9 mouse cellular contexts compared by ENCODE assay signal in genomic region chr2:138277842-138278691, GRCm38 (mm10). TPM values are rescaled to one million over a fixed set of nuclear protein-coding genes. Genes with fewer than 3 reads are reported as not detected.
DNase-seq lines count a peak whose midpoint lies in the region; ATAC-seq and TF ChIP-seq lines count a peak whose summit lies in the region.
"Had no signal": no experiment of that assay in that cellular context is flagged by ENCODE, and none has a peak within 500 bp of the region (broad histone marks: within the 10 kb centered on the region; RNA-seq: fewer than 3 reads in every experiment).

No protein-coding gene starts in this region.

- in situ Hi-C loops in ES-E14 (cut with MboI; ENCODE audit: low sequenced_read_pairs in 2 of 2, unreplicated experiment in 2 of 2) = no loop called here

- WGBS in forebrain, embryonic 15.5 days = 5% methylated on average over 17 of the region's 17 CpGs
- 35% methylated on average over 17 of the region's 17 CpGs for WGBS in liver, embryonic 15.5 days (ENCODE audit: insufficient replicate concordance)
- WGBS in neural tube, embryonic 14.5 days = 14% methylated on average over 17 of the region's 17 CpGs

- H3K9me3 ChIP-seq in ES-E14 (ENCODE audit: control insufficient read depth, insufficient read depth, low read depth, low read length) = no peaks in the 10 kb centered on the region
- H3K9me3 ChIP-seq in forebrain, embryonic 15.5 days = no peaks in the 10 kb centered on the region
- H3K9me3 ChIP-seq in liver, embryonic 15.5 days (replicated peaks) = no peaks in the 10 kb centered on the region
- no peaks in the 10 kb centered on the region for H3K9me3 ChIP-seq in neural tube, embryonic 14.5 days (ENCODE audit: control insufficient read depth, low read length)

- peak overlapping the region; percentile 4; the same call in 1 of the 2 replicates for H3K9ac ChIP-seq in ES-E14 (ENCODE audit: insufficient read depth, low read depth, low read length, poor library complexity, severe bottlenecking)
- peak overlapping the region; percentile 49 for H3K9ac ChIP-seq in forebrain, embryonic 15.5 days (replicated peaks)
- H3K9ac ChIP-seq in liver, embryonic 15.5 days = no peak overlapping the region
- peak overlapping the region; percentile 51 for H3K9ac ChIP-seq in neural tube, embryonic 14.5 days (replicated peaks; ENCODE audit: low read depth, low read length)

- no peak overlapping the region for H3K27ac ChIP-seq in ES-E14 (ENCODE audit: insufficient read depth, low read depth, low read length, poor library complexity, severe bottlenecking)
- H3K27ac ChIP-seq in forebrain, embryonic 15.5 days (replicated peaks) = peak overlapping the region; percentile 74
- no peak overlapping the region for H3K27ac ChIP-seq in liver, embryonic 15.5 days (replicated peaks)
- H3K27ac ChIP-seq in neural tube, embryonic 14.5 days (ENCODE audit: low read depth, low read length) = peak overlapping the region; percentile 66

- intact Hi-C loops in heart, postnatal 25 days (cut with DNase I) = no loop called here

- peak; percentile 96 for ATAC-seq in forebrain, embryonic 15.5 days (replicated peaks)
- peak; percentile 57; the same call in 1 of the 2 replicates for ATAC-seq in liver, embryonic 15.5 days (ENCODE audit: insufficient read depth)
- peak; percentile 97 for ATAC-seq in neural tube, embryonic 14.5 days (ENCODE audit: low read depth)
- ATAC-seq: Patski had no signal

- H3K4me1 ChIP-seq in ES-E14 (ENCODE audit: control insufficient read depth in 2 of 2, insufficient read depth in 2 of 2, low read length in 2 of 2, poor library complexity in 1 of 2) = peaks cover 0 to 12% of the 10 kb centered on the region in 2 experiments; a peak in 2 of 4 replicates
- peaks cover 35% of the 10 kb centered on the region for H3K4me1 ChIP-seq in forebrain, embryonic 15.5 days
- H3K4me1 ChIP-seq in liver, embryonic 15.5 days (replicated peaks) = peaks cover 5% of the 10 kb centered on the region; the same call in 1 of the 2 replicates
- H3K4me1 ChIP-seq in neural tube, embryonic 14.5 days (ENCODE audit: control insufficient read depth, insufficient read depth, low read length) = peaks cover 23% of the 10 kb centered on the region

- no peak for DNase-seq in ES-E14 (ENCODE audit: low read depth, low spot score)
- DNase-seq in cerebellum, adult 18-20 months = peak; percentile 92 to 93
- peak; percentile 51 for DNase-seq in heart, postnatal 25 days (ENCODE audit: low spot score)
- DNase-seq in layer of hippocampus, adult 18-20 months (ENCODE audit: low spot score in 2 of 2) = peak; percentile 72 to 89
- DNase-seq in c-Kit-positive CD71-positive TER-119-positive erythroid progenitor cells, embryonic 14.5 days (ENCODE audit: low spot score) = no peak

- H3K27me3 ChIP-seq in forebrain, embryonic 15.5 days = no peaks in the 10 kb centered on the region
- H3K27me3 ChIP-seq in liver, embryonic 15.5 days = no peaks in the 10 kb centered on the region
- H3K27me3 ChIP-seq in neural tube, embryonic 14.5 days (ENCODE audit: control insufficient read depth, insufficient read depth, low read length) = no peaks in the 10 kb centered on the region
- H3K27me3 ChIP-seq: Patski had no signal

- H3K4me2 ChIP-seq in forebrain, embryonic 15.5 days (replicated peaks) = peak overlapping the region; percentile 60
- H3K4me2 ChIP-seq in liver, embryonic 15.5 days = peak overlapping the region; percentile 39
- H3K4me2 ChIP-seq in neural tube, embryonic 14.5 days (ENCODE audit: low read depth, low read length) = peak overlapping the region; percentile 69

- peak overlapping the region; percentile 8 to 18; a peak in 2 of 4 replicates for H3K4me3 ChIP-seq in ES-E14 (ENCODE audit: insufficient read depth in 1 of 2, low read depth in 1 of 2, low read length in 2 of 2, poor library complexity in 1 of 2, severe bottlenecking in 1 of 2)
- H3K4me3 ChIP-seq in forebrain, embryonic 15.5 days = peak overlapping the region; percentile 46
- H3K4me3 ChIP-seq in liver, embryonic 15.5 days (replicated peaks) = peak overlapping the region; percentile 30
- peak overlapping the region; percentile 38 for H3K4me3 ChIP-seq in neural tube, embryonic 14.5 days (ENCODE audit: low read depth, low read length)

- H3K36me3 ChIP-seq in ES-E14 (ENCODE audit: control insufficient read depth, insufficient read depth, low read length, poor library complexity, severe bottlenecking) = peaks cover 1% of the 10 kb centered on the region; the same call in 1 of the 2 replicates
- 0 out of 2 replicates have a peak, but pooled peaks cover 2% of the 10 kb centered on the region for H3K36me3 ChIP-seq in forebrain, embryonic 15.5 days
- no peaks in the 10 kb centered on the region for H3K36me3 ChIP-seq in liver, embryonic 15.5 days (replicated peaks)
- no peaks in the 10 kb centered on the region for H3K36me3 ChIP-seq in neural tube, embryonic 14.5 days (ENCODE audit: control insufficient read depth, insufficient read depth, low read length)

TF ChIP-seq in ES-E14, 5 proteins besides CTCF, POLR2A, EP300 and RAD21:
- TF ChIP-seq MAFK (IDR thresholded peaks at IDR 0.05; ENCODE audit: insufficient read depth, low read depth, low read length) = no peak
- no peak for TF ChIP-seq CHD2 (IDR thresholded peaks at IDR 0.05; ENCODE audit: low read depth, low read length)
- no peak for TF ChIP-seq HCFC1 (IDR thresholded peaks at IDR 0.05; ENCODE audit: borderline replicate concordance, insufficient read depth, low read length)
- no peak for TF ChIP-seq ZC3H11A (IDR thresholded peaks at IDR 0.05; ENCODE audit: borderline replicate concordance, low read depth, low read length)
- no peak for TF ChIP-seq ZNF384 (IDR thresholded peaks at IDR 0.05; ENCODE audit: low read depth, low read length)

RNA-seq across cellular contexts. Expression of gene Btbd3, which starts 21.7 kb away (rescaled TPM):
- 10.2 and 11.9 TPM in 2 replicates for total RNA-seq in ES-E14 (2012; rRNA removed)
- 21.7 and 22.2 TPM in 2 replicates for polyA plus RNA-seq in forebrain, embryonic 15.5 days (2015; fragmentation: Nextera tagmentation; extraction: Ambion mirVana)
- 10 to 100 TPM; 16.2 to 18.6 TPM for total RNA-seq in heart, postnatal 25 days (2021)
- total RNA-seq in layer of hippocampus, adult 18-20 months (2021) = 100 to 1,000 TPM; 186 to 197 TPM
- 1.4 and 1.5 TPM in 2 replicates for polyA plus RNA-seq in liver, embryonic 15.5 days (2015; fragmentation: Nextera tagmentation; extraction: Ambion mirVana)
- 26.1 and 26.7 TPM in 2 replicates for polyA plus RNA-seq in neural tube, embryonic 14.5 days (2014; fragmentation: Nextera tagmentation; extraction: Ambion mirVana)

Comparison
In these comparisons a context has a peak if more than half of its experiments do, and no peak if none do; other contexts are left out.
1. DNase-seq: peak in cerebellum, adult 18-20 months (2 of 2), heart, postnatal 25 days (single experiment) and layer of hippocampus, adult 18-20 months (2 of 2); none in ES-E14 (single experiment) and c-Kit-positive CD71-positive TER-119-positive erythroid progenitor cells, embryonic 14.5 days (single experiment).
2. H3K27ac ChIP-seq: peak in forebrain, embryonic 15.5 days (single experiment) and neural tube, embryonic 14.5 days (single experiment); none in ES-E14 (single experiment) and liver, embryonic 15.5 days (single experiment).
3. RNA of gene Btbd3, which starts 21.7 kb away (total RNA-seq): 186 to 197 TPM in layer of hippocampus, adult 18-20 months; 16.2 to 18.6 TPM in heart, postnatal 25 days and 10.2 to 11.9 TPM in ES-E14; every median in the first group is over 4 times any median in the second.
4. Peak in every context shown above with its lines, with median percentiles within 50 percentile points of each other: H3K4me3 ChIP-seq, ATAC-seq and H3K4me2 ChIP-seq.